Mouse (Mus musculus): ENCODE data around the gene Spo11.

DNA sequence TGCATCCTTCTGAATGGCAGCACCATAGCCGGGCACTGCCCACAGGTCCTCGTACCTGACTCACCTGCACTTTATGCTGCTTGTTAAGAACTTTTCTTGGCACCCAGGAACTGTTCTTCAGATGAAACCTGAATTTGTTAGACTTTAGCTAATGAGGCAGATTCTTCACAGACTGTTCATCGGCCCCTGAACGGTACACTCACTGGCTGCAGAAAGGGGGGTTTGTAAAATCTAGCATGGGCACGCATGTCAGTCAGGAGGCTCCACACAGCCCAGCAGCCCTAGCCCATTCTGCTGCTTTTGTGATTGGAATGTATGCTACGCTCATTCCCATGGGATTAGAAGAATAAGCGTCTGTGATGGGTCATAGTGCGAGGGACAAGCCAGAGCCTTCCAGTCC is 26.2 kb downstream of the Spo11 start:
- TF ChIP-seq POLR2A (IDR thresholded peaks at IDR 0.05; ENCODE audit: low read depth, low read length): no peak
- no peak for TF ChIP-seq CTCF (IDR thresholded peaks at IDR 0.05; ENCODE audit: borderline replicate concordance, insufficient read depth, low read length)
